Mouse (Mus musculus) MEL (cell line): ENCODE data around the gene Fhit. TPM values are rescaled to one million over a fixed set of nuclear protein-coding genes. Genes with fewer than 3 reads are reported as not detected.

Source experiments
- DNase-seq: peaks from one replicate; pipeline ENCODE4 v3.0.0; 2011; ENCODE audit warnings: low read depth, low spot score
- H3K27ac ChIP-seq: 2 replicates; pipeline ENCODE4 v1.5.1; 2012; ENCODE audit warnings: low read depth, mild to moderate bottlenecking, control low read depth, low read length, moderate library complexity; ENCODE audit not compliant: control insufficient read depth
- H3K27me3 ChIP-seq, 2 experiments: fragments of 150-350 bp in 1 of 2; sonication (generic) in 1 of 2; 2 replicates each; pipeline ENCODE4 v1.6.1; 2012; ENCODE audit warnings: low read length in 2 of 2, mild to moderate bottlenecking in 2 of 2, improper control_type of control experiment in 1 of 2, moderate library complexity in 1 of 2; ENCODE audit not compliant: insufficient read depth in 2 of 2, control insufficient read depth in 1 of 2
- H3K36me3 ChIP-seq, 2 experiments: 2 replicates each; pipeline ENCODE4 v1.6.1; 2012 to 2014; ENCODE audit warnings: low read length in 2 of 2, improper control_type of control experiment in 1 of 2, inconsistent platforms in 1 of 2, mild to moderate bottlenecking in 1 of 2; ENCODE audit not compliant: insufficient read depth in 2 of 2, control insufficient read depth in 1 of 2
- H3K4me1 ChIP-seq, 2 experiments: fragments of 150-350 bp in 1 of 2; sonication (generic) in 1 of 2; 2 replicates each; pipeline ENCODE4 v1.6.1; 2012; ENCODE audit warnings: low read length in 2 of 2, improper control_type of control experiment in 1 of 2, mild to moderate bottlenecking in 1 of 2; ENCODE audit not compliant: insufficient read depth in 2 of 2, control insufficient read depth in 1 of 2
- H3K4me3 ChIP-seq, 2 experiments: fragments of 150-350 bp in 1 of 2; sonication (generic) in 1 of 2; 2 replicates each; pipeline ENCODE4 v1.5.1; 2012; ENCODE audit warnings: low read depth in 2 of 2, low read length in 2 of 2, mild to moderate bottlenecking in 2 of 2, moderate library complexity in 2 of 2, control low read depth in 1 of 2, improper control_type of control experiment in 1 of 2; ENCODE audit not compliant: control insufficient read depth in 1 of 2, insufficient read depth in 1 of 2
- H3K79me2 ChIP-seq: 2 replicates; pipeline ENCODE4 v1.6.1; 2012; ENCODE audit warnings: mild to moderate bottlenecking, low read length, moderate library complexity; ENCODE audit not compliant: control insufficient read depth, poor library complexity, insufficient read depth
- H3K9ac ChIP-seq: 2 replicates; pipeline ENCODE4 v1.6.1; 2012; ENCODE audit warnings: low read depth, mild to moderate bottlenecking, control low read depth, low read length, moderate library complexity; ENCODE audit not compliant: control insufficient read depth, poor library complexity, severe bottlenecking
- H3K9me3 ChIP-seq: fragments of 150-350 bp; sonication (generic); replicated peaks from 2 replicates; pipeline ENCODE4 v1.6.1; 2012; ENCODE audit warnings: mild to moderate bottlenecking, low read length, improper control_type of control experiment, moderate library complexity; ENCODE audit not compliant: insufficient read depth
- BHLHE40 ChIP-seq: IDR thresholded peaks from 2 replicates; pipeline ENCODE4 v1.6.1; 2012; ENCODE audit warnings: low read depth, mild to moderate bottlenecking, inconsistent platforms, low read length, improper control_type of control experiment, borderline replicate concordance
- CHD2 ChIP-seq: IDR thresholded peaks from 2 replicates; pipeline ENCODE4 v1.6.1; 2011; ENCODE audit warnings: low read length, improper control_type of control experiment
- CTCF ChIP-seq, 3 experiments: IDR thresholded peaks in 2 of 3; conservative IDR thresholded peaks in 1 of 3; 2 replicates each; pipeline ENCODE4 v1.5.1; 2011 to 2012; ENCODE audit warnings: low read length in 3 of 3, low read depth in 2 of 3, mild to moderate bottlenecking in 2 of 3, improper control_type of control experiment in 1 of 3, inconsistent platforms in 1 of 3, mixed read lengths in 1 of 3, moderate library complexity in 1 of 3; ENCODE audit not compliant: control insufficient read depth in 1 of 3, insufficient read depth in 1 of 3, poor library complexity in 1 of 3, severe bottlenecking in 1 of 3
- ELF1 ChIP-seq: IDR thresholded peaks from 2 replicates; pipeline ENCODE4 v1.6.1; 2014; ENCODE audit warnings: low read depth, mild to moderate bottlenecking, inconsistent platforms, low read length, improper control_type of control experiment, moderate library complexity
- EP300 ChIP-seq, 2 experiments: IDR thresholded peaks; 2 replicates each; pipeline ENCODE4 v1.6.1; 2011; ENCODE audit warnings: improper control_type of control experiment in 2 of 2, low read length in 2 of 2, low read depth in 1 of 2, mild to moderate bottlenecking in 1 of 2
- HCFC1 ChIP-seq: IDR thresholded peaks from 2 replicates; pipeline ENCODE4 v1.6.1; 2012; ENCODE audit warnings: low read depth, mild to moderate bottlenecking, inconsistent platforms, low read length, improper control_type of control experiment, moderate library complexity
- KAT2A ChIP-seq: conservative IDR thresholded peaks from 2 replicates; pipeline ENCODE4 v1.6.1; 2012; ENCODE audit warnings: low read depth, low read length, improper control_type of control experiment, inconsistent platforms
- MAZ ChIP-seq: IDR thresholded peaks from 2 replicates; pipeline ENCODE4 v1.6.1; 2012; ENCODE audit warnings: low read depth, mild to moderate bottlenecking, inconsistent platforms, low read length, improper control_type of control experiment
- MYC ChIP-seq: IDR thresholded peaks from 2 replicates; pipeline ENCODE4 v1.6.1; 2011; ENCODE audit warnings: low read depth, mild to moderate bottlenecking, low read length, improper control_type of control experiment, moderate library complexity
- NRF1 ChIP-seq: IDR thresholded peaks from 2 replicates; pipeline ENCODE4 v1.6.1; 2014; ENCODE audit warnings: low read depth, mild to moderate bottlenecking, inconsistent platforms, low read length, improper control_type of control experiment, moderate library complexity; ENCODE audit not compliant: poor library complexity, insufficient read depth, severe bottlenecking
- POLR2A ChIP-seq, 2 experiments: IDR thresholded peaks; 2 replicates each; pipeline ENCODE4 v1.6.1; 2011 to 2012; ENCODE audit warnings: low read length in 2 of 2, mild to moderate bottlenecking in 2 of 2, control low read depth in 1 of 2, improper control_type of control experiment in 1 of 2, low read depth in 1 of 2, moderate library complexity in 1 of 2; ENCODE audit not compliant: control insufficient read depth in 1 of 2, insufficient read depth in 1 of 2, poor library complexity in 1 of 2
- RCOR1 ChIP-seq: IDR thresholded peaks from 2 replicates; pipeline ENCODE4 v1.6.1; 2012; ENCODE audit warnings: low read depth, mild to moderate bottlenecking, inconsistent platforms, low read length, improper control_type of control experiment
- SIN3A ChIP-seq: IDR thresholded peaks from 2 replicates; pipeline ENCODE4 v1.6.1; 2012; ENCODE audit warnings: low read length, improper control_type of control experiment, inconsistent platforms
- SMC3 ChIP-seq: IDR thresholded peaks from 2 replicates; pipeline ENCODE4 v1.6.1; 2011; ENCODE audit warnings: low read depth, low read length, improper control_type of control experiment
- TAL1 ChIP-seq: IDR thresholded peaks from 2 replicates; pipeline ENCODE4 v1.6.1; 2012; ENCODE audit warnings: mild to moderate bottlenecking, inconsistent platforms, low read length, moderate library complexity, mixed read lengths
- USF2 ChIP-seq, 2 experiments: IDR thresholded peaks; 2 replicates each; pipeline ENCODE4 v1.6.1; 2011 to 2012; ENCODE audit warnings: improper control_type of control experiment in 2 of 2, low read length in 2 of 2, borderline replicate concordance in 1 of 2, inconsistent platforms in 1 of 2, low read depth in 1 of 2, mild to moderate bottlenecking in 1 of 2; ENCODE audit not compliant: insufficient read depth in 1 of 2
- ZKSCAN1 ChIP-seq: IDR thresholded peaks from 2 replicates; pipeline ENCODE4 v1.6.1; 2012; ENCODE audit warnings: low read depth, mild to moderate bottlenecking, inconsistent platforms, low read length, improper control_type of control experiment, moderate library complexity
- ZNF384 ChIP-seq: IDR thresholded peaks from 2 replicates; pipeline ENCODE4 v1.6.1; 2012; ENCODE audit warnings: low read depth, mild to moderate bottlenecking, inconsistent platforms, low read length, improper control_type of control experiment
- polyA plus RNA-seq, 2 experiments: library from polyadenylated mRNA; stranded (reverse) in 1 of 2; unstranded in 1 of 2; fragments of >175 nt in 1 of 2; fragments of >200 nt in 1 of 2; gene quantifications; 2 replicates each; pipeline versions ENCODE4 v1.2.1 to v1.2.4; 2012; ENCODE audit warnings: low replicate concordance in 2 of 2, low read depth in 1 of 2; ENCODE audit not compliant: insufficient read length in 2 of 2, insufficient read depth in 1 of 2, missing spikeins in 1 of 2
- total RNA-seq: library from RNA; depleted of rRNA; stranded (reverse); fragments of 300-350 nt; gene quantifications from 2 replicates; pipeline ENCODE4 v1.2.3, GENCODE M21; 2012

Fhit gene
- total and polyA plus RNA-seq, 3 experiments = 0.77 to 1.3 TPM; not detected in 1

DNA sequence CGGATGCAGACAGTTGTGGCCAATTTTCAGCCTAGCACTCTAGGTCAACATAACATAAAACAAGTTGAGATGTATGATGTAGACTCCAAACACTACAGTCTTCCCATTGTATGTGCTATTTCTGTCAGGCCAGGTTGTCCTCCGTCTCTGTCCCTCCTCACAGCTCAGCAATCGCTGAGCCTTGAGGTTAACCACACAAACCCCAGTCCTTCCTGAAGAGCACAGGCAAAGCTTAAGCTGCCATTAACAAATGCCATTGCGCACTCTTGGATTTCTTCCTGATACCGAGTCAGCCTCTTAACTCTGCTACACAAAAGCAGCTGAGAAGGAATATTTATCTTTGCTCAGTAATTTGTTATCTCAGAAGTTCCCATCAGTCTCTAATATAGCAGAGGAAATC is 568.4 kb downstream of the Fhit start:
- Histone ChIP-seq H3K36me3 (no peaks in the 10 kb centered on the region), H3K79me2 (no peaks in the 10 kb centered on the region), H3K27me3 (no peaks in the 10 kb centered on the region), H3K9me3 (no peaks in the 10 kb centered on the region), H3K27ac (no peak overlapping the region), H3K4me1 (no peaks in the 10 kb centered on the region), H3K9ac (no peak overlapping the region), H3K4me3 (no peak overlapping the region)
- DNase-seq = no peak
- no peak for TF ChIP-seq CTCF (IDR thresholded peaks at IDR 0.05 in 2 of 3, conservative IDR thresholded peaks at IDR 0.05 in 1 of 3; ENCODE audit: control insufficient read depth in 1 of 3, insufficient read depth in 1 of 3, low read depth in 2 of 3, low read length in 3 of 3, poor library complexity in 1 of 3, severe bottlenecking in 1 of 3)
- TF ChIP-seq KAT2A = no peak

GRCm38 (mm10) chr14:10568937-10569552 is 592.8 kb downstream of the Fhit start:
- H3K9me3 ChIP-seq = no peaks in the 10 kb centered on the region
- no peak for DNase-seq
- H3K36me3 ChIP-seq = no peaks in the 10 kb centered on the region
- H3K4me3 ChIP-seq = no peak overlapping the region
- no peaks in the 10 kb centered on the region for H3K79me2 ChIP-seq
- no peak overlapping the region for H3K27ac ChIP-seq
- H3K4me1 ChIP-seq = no peaks in the 10 kb centered on the region
- TF ChIP-seq HCFC1 = no peak
- no peak for TF ChIP-seq SIN3A
- TF ChIP-seq ZNF384 = no peak
- TF ChIP-seq TAL1 = no peak
- no peak for TF ChIP-seq MYC
- no peak for TF ChIP-seq POLR2A (IDR thresholded peaks at IDR 0.05; ENCODE audit: control insufficient read depth in 1 of 2, insufficient read depth in 1 of 2, low read depth in 1 of 2, low read length in 2 of 2, poor library complexity in 1 of 2)
- no peak for TF ChIP-seq CTCF (IDR thresholded peaks at IDR 0.05 in 2 of 3, conservative IDR thresholded peaks at IDR 0.05 in 1 of 3; ENCODE audit: control insufficient read depth in 1 of 3, insufficient read depth in 1 of 3, low read depth in 2 of 3, low read length in 3 of 3, poor library complexity in 1 of 3, severe bottlenecking in 1 of 3)
- no peak for TF ChIP-seq NRF1
- no peak for TF ChIP-seq ELF1
- no peak for TF ChIP-seq USF2 (IDR thresholded peaks at IDR 0.05; ENCODE audit: borderline replicate concordance in 1 of 2, insufficient read depth in 1 of 2, low read depth in 1 of 2, low read length in 2 of 2)
- TF ChIP-seq MAZ = no peak
- TF ChIP-seq CHD2 = no peak
- TF ChIP-seq BHLHE40 = no peak
- TF ChIP-seq EP300 (IDR thresholded peaks at IDR 0.05; ENCODE audit: low read depth in 1 of 2, low read length in 2 of 2) = no peak
- TF ChIP-seq SMC3 = no peak
- TF ChIP-seq ZKSCAN1 = no peak
- TF ChIP-seq RCOR1 = no peak
- H3K27me3 ChIP-seq = no peaks in the 10 kb centered on the region
- no peak overlapping the region for H3K9ac ChIP-seq
